ENCODE assay signal across 11 mouse cellular contexts in the genomic region with DNA sequence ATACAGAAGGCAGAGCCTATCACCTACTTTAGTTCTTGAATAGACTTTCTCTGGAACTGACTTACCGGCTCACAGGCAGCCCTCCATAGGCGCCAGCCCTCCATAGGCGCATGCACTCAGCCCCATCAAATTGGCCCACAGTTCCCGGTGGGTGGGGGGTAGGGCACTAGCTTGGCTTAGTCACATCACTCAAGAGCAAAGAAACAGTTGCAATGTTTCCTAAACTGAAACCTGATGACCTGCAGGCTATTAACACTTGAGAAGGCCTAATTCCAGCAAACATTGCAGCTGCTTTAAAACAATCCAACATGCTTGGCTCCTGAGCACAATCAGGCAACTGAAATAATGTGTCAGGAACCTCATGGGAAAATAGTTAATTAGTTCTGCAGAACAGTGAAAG. TPM values are rescaled to one million over a fixed set of nuclear protein-coding genes. Genes with fewer than 3 reads are reported as not detected.
DNase-seq lines count a peak whose midpoint lies in the region; ATAC-seq and TF ChIP-seq lines count a peak whose summit lies in the region.
"Had no signal": no experiment of that assay in that cellular context is flagged by ENCODE, and none has a peak within 500 bp of the region (broad histone marks: within the 10 kb centered on the region; RNA-seq: fewer than 3 reads in every experiment).

No protein-coding gene starts in this region.

- ATAC-seq in forebrain, embryonic 16.5 days = no peak
- ATAC-seq in liver, postnatal 0 days = no peak
- ATAC-seq in liver, embryonic 12.5 days = no peak
- ATAC-seq in heart, postnatal 0 days (ENCODE audit: insufficient read depth, low read depth) = no peak
- ATAC-seq in neural tube, embryonic 15.5 days (ENCODE audit: low FRiP score) = no peak

- peaks cover 44% of the 10 kb centered on the region for H3K4me1 ChIP-seq in forebrain, embryonic 10.5 days
- H3K4me1 ChIP-seq in forebrain, embryonic 16.5 days (replicated peaks; ENCODE audit: control insufficient read depth, insufficient read depth, low read length) = peaks cover 19% of the 10 kb centered on the region
- H3K4me1 ChIP-seq in liver, postnatal 0 days (ENCODE audit: insufficient read depth) = peaks cover 45% of the 10 kb centered on the region
- peaks cover 89% of the 10 kb centered on the region for H3K4me1 ChIP-seq in liver, embryonic 12.5 days
- peaks cover 85% of the 10 kb centered on the region for H3K4me1 ChIP-seq in heart, postnatal 0 days (ENCODE audit: control insufficient read depth, insufficient read depth)
- peaks cover 48% of the 10 kb centered on the region for H3K4me1 ChIP-seq in neural tube, embryonic 15.5 days

- H3K4me3 ChIP-seq in forebrain, embryonic 10.5 days = no peak overlapping the region
- H3K4me3 ChIP-seq in forebrain, embryonic 16.5 days (replicated peaks; ENCODE audit: low read length) = no peak overlapping the region
- H3K4me3 ChIP-seq in liver, postnatal 0 days (ENCODE audit: low read depth, low read length) = no peak overlapping the region
- H3K4me3 ChIP-seq in liver, embryonic 12.5 days = no peak overlapping the region
- H3K4me3 ChIP-seq in heart, postnatal 0 days (ENCODE audit: low read depth, low read length) = no peak overlapping the region
- no peak overlapping the region for H3K4me3 ChIP-seq in neural tube, embryonic 15.5 days (replicated peaks)

- no peak for TF ChIP-seq CTCF in liver, postnatal 0 days (IDR thresholded peaks at IDR 0.05; ENCODE audit: low read depth)
- no peak for TF ChIP-seq CTCF in heart, postnatal 0 days (IDR thresholded peaks at IDR 0.05; ENCODE audit: low read depth)

- no peak overlapping the region for H3K9ac ChIP-seq in forebrain, embryonic 16.5 days (replicated peaks; ENCODE audit: low read depth, low read length)
- H3K9ac ChIP-seq in liver, postnatal 0 days (replicated peaks) = no peak overlapping the region
- no peak overlapping the region for H3K9ac ChIP-seq in liver, embryonic 12.5 days
- no peak overlapping the region for H3K9ac ChIP-seq in heart, postnatal 0 days (replicated peaks; ENCODE audit: low read depth, low read length)
- H3K9ac ChIP-seq in neural tube, embryonic 15.5 days (replicated peaks) = no peak overlapping the region

- H3K4me2 ChIP-seq in forebrain, embryonic 16.5 days (ENCODE audit: low read length) = no peak overlapping the region
- no peak overlapping the region for H3K4me2 ChIP-seq in liver, postnatal 0 days (ENCODE audit: low read depth, low read length)
- H3K4me2 ChIP-seq in liver, embryonic 12.5 days = no peak overlapping the region
- H3K4me2 ChIP-seq in heart, postnatal 0 days (ENCODE audit: low read depth, low read length) = peak overlapping the region; percentile 5; the same call in 1 of the 2 replicates
- H3K4me2 ChIP-seq in neural tube, embryonic 15.5 days = no peak overlapping the region

- TF ChIP-seq EP300 in liver, postnatal 0 days (IDR thresholded peaks at IDR 0.05; ENCODE audit: low read depth) = no peak
- no peak for TF ChIP-seq EP300 in heart, postnatal 0 days (IDR thresholded peaks at IDR 0.05; ENCODE audit: low read depth)

- H3K27me3 ChIP-seq in forebrain, embryonic 10.5 days (ENCODE audit: poor library complexity, severe bottlenecking) = no peaks in the 10 kb centered on the region
- H3K27me3 ChIP-seq in forebrain, embryonic 16.5 days (replicated peaks; ENCODE audit: control insufficient read depth, insufficient read depth, low read length) = no peaks in the 10 kb centered on the region
- H3K27me3 ChIP-seq in liver, postnatal 0 days (ENCODE audit: insufficient read depth, low read length) = no peaks in the 10 kb centered on the region
- H3K27me3 ChIP-seq in liver, embryonic 12.5 days (replicated peaks) = no peaks in the 10 kb centered on the region
- no peaks in the 10 kb centered on the region for H3K27me3 ChIP-seq in heart, postnatal 0 days (ENCODE audit: control insufficient read depth, insufficient read depth, low read length)
- no peaks in the 10 kb centered on the region for H3K27me3 ChIP-seq in neural tube, embryonic 15.5 days (replicated peaks)

- H3K9me3 ChIP-seq in forebrain, embryonic 10.5 days = no peaks in the 10 kb centered on the region
- no peaks in the 10 kb centered on the region for H3K9me3 ChIP-seq in forebrain, embryonic 16.5 days (ENCODE audit: control insufficient read depth, low read length)
- no peaks in the 10 kb centered on the region for H3K9me3 ChIP-seq in liver, postnatal 0 days (ENCODE audit: low read length)
- H3K9me3 ChIP-seq in liver, embryonic 12.5 days (replicated peaks) = no peaks in the 10 kb centered on the region
- no peaks in the 10 kb centered on the region for H3K9me3 ChIP-seq in heart, postnatal 0 days (replicated peaks; ENCODE audit: control insufficient read depth, low read length)
- no peaks in the 10 kb centered on the region for H3K9me3 ChIP-seq in neural tube, embryonic 15.5 days (replicated peaks)

- no peak for DNase-seq in forebrain, embryonic 10.5 days (ENCODE audit: extremely low spot score, low spot score)
- DNase-seq in liver, postnatal 0 days = no peak
- DNase-seq in heart, postnatal 0 days (ENCODE audit: low spot score) = no peak
- no peak for DNase-seq in spleen, postnatal 10 days (ENCODE audit: low spot score in 2 of 2)
- DNase-seq in frontal cortex, postnatal 10 days (ENCODE audit: low spot score in 2 of 2) = no peak
- DNase-seq: gastrocnemius, postnatal 36 days; right cerebral cortex, postnatal 25 days had no signal

- peaks cover 28% of the 10 kb centered on the region for H3K36me3 ChIP-seq in forebrain, embryonic 10.5 days (replicated peaks)
- no peaks in the 10 kb centered on the region for H3K36me3 ChIP-seq in forebrain, embryonic 16.5 days (ENCODE audit: control insufficient read depth, insufficient read depth)
- 0 out of 2 replicates have a peak, but pooled peaks cover 2% of the 10 kb centered on the region for H3K36me3 ChIP-seq in liver, postnatal 0 days (replicated peaks; ENCODE audit: insufficient read depth, low read length)
- peaks cover 27% of the 10 kb centered on the region for H3K36me3 ChIP-seq in liver, embryonic 12.5 days
- H3K36me3 ChIP-seq in heart, postnatal 0 days (replicated peaks; ENCODE audit: control insufficient read depth, insufficient read depth, low read length) = peaks cover 29% of the 10 kb centered on the region
- H3K36me3 ChIP-seq in neural tube, embryonic 15.5 days = peaks cover 6% of the 10 kb centered on the region; the same call in 1 of the 2 replicates

- WGBS in forebrain, embryonic 10.5 days = 45% methylated on average over 4 of the region's 4 CpGs
- WGBS in forebrain, embryonic 16.5 days = 24% methylated on average over 4 of the region's 4 CpGs
- WGBS in liver, postnatal 0 days (ENCODE audit: insufficient replicate concordance) = 65% methylated on average over 4 of the region's 4 CpGs
- 72% methylated on average over 4 of the region's 4 CpGs for WGBS in liver, embryonic 12.5 days (ENCODE audit: insufficient replicate concordance)
- WGBS in heart, postnatal 0 days = 19% methylated on average over 4 of the region's 4 CpGs
- WGBS in neural tube, embryonic 15.5 days = 32% methylated on average over 4 of the region's 4 CpGs

- peak overlapping the region; percentile 40; the same call in 1 of the 2 replicates for H3K27ac ChIP-seq in forebrain, embryonic 10.5 days
- H3K27ac ChIP-seq in forebrain, embryonic 16.5 days (ENCODE audit: low read length) = no peak overlapping the region
- peak overlapping the region; percentile 18; the same call in 1 of the 2 replicates for H3K27ac ChIP-seq in liver, postnatal 0 days (ENCODE audit: low read depth)
- no peak overlapping the region for H3K27ac ChIP-seq in liver, embryonic 12.5 days
- peak overlapping the region; percentile 87 for H3K27ac ChIP-seq in heart, postnatal 0 days (ENCODE audit: low read depth)
- 0 out of 2 replicates have a peak overlapping the region, but pooled peaks have one; percentile 7 for H3K27ac ChIP-seq in neural tube, embryonic 15.5 days (replicated peaks)
- H3K27ac ChIP-seq: macrophage had no signal

RNA-seq across cellular contexts. Expression of a gene that starts 18.2 kb away (rescaled TPM):
- polyA plus RNA-seq in forebrain, embryonic 10.5 days (2016; fragmentation: Nextera tagmentation; extraction: Ambion mirVana) = 20.0 and 20.5 TPM in 2 replicates
- 11.9 TPM in 2 replicates for polyA plus RNA-seq in forebrain, embryonic 16.5 days (2015; fragmentation: Nextera tagmentation; extraction: Ambion mirVana)
- polyA plus RNA-seq in liver, postnatal 0 days (2015; fragmentation: Nextera tagmentation; extraction: Ambion mirVana) = 4.5 and 6.5 TPM in 2 replicates
- polyA plus RNA-seq in liver, embryonic 12.5 days (2016; fragmentation: Nextera tagmentation; extraction: Ambion mirVana) = 24.7 and 25.3 TPM in 2 replicates
- 424 and 484 TPM in 2 replicates for total RNA-seq in heart, postnatal 0 days (2014; rRNA removed; ENCODE audit: low replicate concordance)
- 52.2 and 59.9 TPM in 2 replicates for polyA plus RNA-seq in heart, postnatal 0 days (2015; fragmentation: Nextera tagmentation; extraction: Ambion mirVana)
- 10.1 and 12.6 TPM in 2 replicates for polyA plus RNA-seq in neural tube, embryonic 15.5 days (2015; fragmentation: Nextera tagmentation; extraction: Ambion mirVana)

Comparison
In these comparisons a context has a peak if more than half of its experiments do, and no peak if none do; other contexts are left out.
1. H3K27ac ChIP-seq: peak in forebrain, embryonic 10.5 days (single experiment), liver, postnatal 0 days (single experiment), heart, postnatal 0 days (single experiment) and neural tube, embryonic 15.5 days (single experiment); none in forebrain, embryonic 16.5 days (single experiment) and liver, embryonic 12.5 days (single experiment).